Mouse (Mus musculus): Measurements from ENCODE around the gene Lrrn4cl. TPM values are rescaled to one million over a fixed set of nuclear protein-coding genes. Genes with fewer than 3 reads are reported as not detected.
A peak's percentile ranks its signal among the peaks of the same experiment; 100 is the strongest.

Gene Lrrn4cl
- polyA plus RNA-seq, 1 experiment, result 1.5 TPM

DNA sequence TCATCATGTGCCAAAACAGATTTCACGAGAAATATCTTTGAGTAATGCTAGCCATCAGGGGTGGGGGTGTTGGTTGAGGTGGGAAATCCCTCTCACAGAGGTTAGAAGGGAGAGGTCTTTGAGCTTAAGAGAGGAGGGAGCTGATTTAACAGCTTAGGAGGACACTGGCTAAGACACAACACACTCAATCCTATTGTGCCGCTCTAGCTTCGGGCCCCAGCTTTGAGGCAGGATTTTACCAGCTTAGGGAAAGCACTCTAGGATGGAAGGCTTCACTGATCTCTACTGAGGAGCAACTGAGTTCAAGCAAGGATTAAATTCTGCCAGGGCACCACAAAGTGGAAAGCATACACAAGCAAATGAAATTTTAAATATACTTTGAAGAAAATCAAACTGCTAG is 33.6 kb upstream of the Lrrn4cl start:
- Histone ChIP-seq H3K27me3 (replicated peaks; ENCODE audit: control insufficient read depth, insufficient read depth, low read length) (no peaks in the 10 kb centered on the region), H3K4me1 (ENCODE audit: control insufficient read depth, insufficient read depth, low read length) (peaks cover 6% of the 10 kb centered on the region; the same call in 1 of the 2 replicates), H3K27ac (ENCODE audit: insufficient read depth, low read depth, low read length) (no peak overlapping the region), H3K36me3 (ENCODE audit: control insufficient read depth, insufficient read depth, low read length) (peaks cover 3% of the 10 kb centered on the region; the same call in 1 of the 2 replicates), H3K4me3 (ENCODE audit: insufficient read depth, low read depth, low read length) (no peak overlapping the region)
- 57% methylated on average over 3 of the region's 3 CpGs for WGBS
- DNase-seq, result no peak
- TF ChIP-seq POLR2A (IDR thresholded peaks at IDR 0.05; ENCODE audit: low read depth, low read length), result no peak
- no peak for TF ChIP-seq CTCF (conservative IDR thresholded peaks at IDR 0.05; ENCODE audit: insufficient read depth, insufficient read length, low read depth, low read length)

DNA sequence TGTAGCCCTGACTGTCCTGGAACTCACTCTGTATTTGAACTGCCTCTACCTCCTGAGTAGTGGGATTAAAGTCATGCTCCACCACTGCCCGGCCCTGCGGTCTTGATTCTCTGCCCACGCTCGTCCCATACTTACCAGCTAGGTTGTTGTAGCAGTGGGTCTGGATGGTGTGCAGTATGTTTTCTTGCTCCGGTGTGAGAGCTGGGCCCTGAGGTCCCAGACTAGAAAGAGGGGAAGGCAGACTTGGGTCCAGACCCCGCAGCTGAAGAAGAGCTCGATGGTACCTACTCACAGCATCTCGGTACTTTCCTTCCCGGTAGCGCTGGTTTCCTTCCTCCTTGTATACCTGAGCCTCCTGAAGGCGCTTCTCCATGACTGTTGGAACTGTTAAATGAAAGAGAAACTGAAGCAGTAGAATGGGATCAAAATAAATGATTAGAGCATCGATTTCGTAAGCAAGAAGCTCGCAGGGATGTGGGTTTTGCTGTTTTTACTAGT is 32.2 kb upstream of the Lrrn4cl start:
- no peaks in the 10 kb centered on the region for H3K27me3 ChIP-seq (replicated peaks; ENCODE audit: control insufficient read depth, insufficient read depth, low read length)
- H3K27ac ChIP-seq (ENCODE audit: insufficient read depth, low read depth, low read length), result peak overlapping the region; percentile 98
- 10% methylated on average over 14 of the region's 14 CpGs for WGBS
- H3K4me1 ChIP-seq (ENCODE audit: control insufficient read depth, insufficient read depth, low read length), result peaks cover 9% of the 10 kb centered on the region; the same call in 1 of the 2 replicates
- peak overlapping the region; percentile 83 for H3K4me3 ChIP-seq (ENCODE audit: insufficient read depth, low read depth, low read length)
- DNase-seq, result no peak
- TF ChIP-seq POLR2A (IDR thresholded peaks at IDR 0.05; ENCODE audit: low read depth, low read length) (no peak), CTCF (conservative IDR thresholded peaks at IDR 0.05; ENCODE audit: insufficient read depth, insufficient read length, low read depth, low read length) (no peak)
- peaks cover 1% of the 10 kb centered on the region; the same call in 1 of the 2 replicates for H3K36me3 ChIP-seq (ENCODE audit: control insufficient read depth, insufficient read depth, low read length)

DNA sequence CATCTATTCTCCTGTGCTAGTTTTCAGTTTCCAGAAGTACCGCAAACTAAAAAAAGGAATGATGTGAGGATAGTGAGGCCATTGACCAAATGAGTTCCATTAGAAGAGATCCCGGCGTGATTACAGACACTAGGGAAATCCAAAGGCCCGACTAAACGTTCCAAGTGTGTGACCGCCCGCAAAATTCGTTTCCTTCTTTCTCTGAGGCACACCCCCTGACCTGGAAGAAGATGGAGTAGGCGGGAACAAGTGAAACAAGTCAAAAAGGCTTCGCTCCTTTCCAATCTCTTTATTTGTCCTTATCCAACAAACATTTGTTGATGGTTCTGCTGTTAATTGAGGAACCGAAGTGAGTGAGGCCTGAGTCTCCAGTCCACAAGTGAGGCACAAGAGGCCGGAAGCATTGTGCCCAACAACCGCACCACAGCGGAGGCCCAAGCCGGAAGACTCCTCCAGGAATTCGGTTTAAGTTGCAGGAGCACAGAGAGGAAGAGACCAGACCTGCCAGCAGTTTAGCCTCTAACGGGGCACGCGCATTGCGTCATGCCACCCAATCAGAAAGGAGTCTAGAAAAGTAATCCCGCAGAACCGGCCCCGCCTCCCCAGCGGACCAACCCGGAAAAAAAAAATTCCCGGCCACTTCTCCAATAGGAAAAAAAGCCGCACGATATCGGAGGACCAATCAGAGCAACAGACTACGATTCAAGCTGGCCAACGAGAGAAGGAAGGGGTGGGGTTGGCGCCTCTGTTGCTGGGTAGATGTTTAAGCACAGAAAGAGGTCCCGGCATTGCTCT is 31.6 kb upstream of the Lrrn4cl start, which contains the start of gene Ttc9c:
TSS of gene Ttc9c (minus strand) at position 533 of the 795 bp plus-strand sequence.
- Histone ChIP-seq H3K36me3 (ENCODE audit: control insufficient read depth, insufficient read depth, low read length) (peaks cover 1% of the 10 kb centered on the region; the same call in 1 of the 2 replicates), H3K4me3 (ENCODE audit: insufficient read depth, low read depth, low read length) (peak within 1 kb of the TSS; percentile 90), H3K27ac (ENCODE audit: insufficient read depth, low read depth, low read length) (peak within 1 kb of the TSS; percentile 98), H3K27me3 (replicated peaks; ENCODE audit: control insufficient read depth, insufficient read depth, low read length) (no peaks in the 10 kb centered on the region), H3K4me1 (ENCODE audit: control insufficient read depth, insufficient read depth, low read length) (peaks cover 9% of the 10 kb centered on the region; the same call in 1 of the 2 replicates)
- WGBS, result under 1% methylated on average over 33 of the region's 33 CpGs
- peak; percentile 99 for DNase-seq
- TF ChIP-seq POLR2A (IDR thresholded peaks at IDR 0.05; ENCODE audit: low read depth, low read length), result peak; percentile 77
- no peak for TF ChIP-seq CTCF (conservative IDR thresholded peaks at IDR 0.05; ENCODE audit: insufficient read depth, insufficient read length, low read depth, low read length)

DNA sequence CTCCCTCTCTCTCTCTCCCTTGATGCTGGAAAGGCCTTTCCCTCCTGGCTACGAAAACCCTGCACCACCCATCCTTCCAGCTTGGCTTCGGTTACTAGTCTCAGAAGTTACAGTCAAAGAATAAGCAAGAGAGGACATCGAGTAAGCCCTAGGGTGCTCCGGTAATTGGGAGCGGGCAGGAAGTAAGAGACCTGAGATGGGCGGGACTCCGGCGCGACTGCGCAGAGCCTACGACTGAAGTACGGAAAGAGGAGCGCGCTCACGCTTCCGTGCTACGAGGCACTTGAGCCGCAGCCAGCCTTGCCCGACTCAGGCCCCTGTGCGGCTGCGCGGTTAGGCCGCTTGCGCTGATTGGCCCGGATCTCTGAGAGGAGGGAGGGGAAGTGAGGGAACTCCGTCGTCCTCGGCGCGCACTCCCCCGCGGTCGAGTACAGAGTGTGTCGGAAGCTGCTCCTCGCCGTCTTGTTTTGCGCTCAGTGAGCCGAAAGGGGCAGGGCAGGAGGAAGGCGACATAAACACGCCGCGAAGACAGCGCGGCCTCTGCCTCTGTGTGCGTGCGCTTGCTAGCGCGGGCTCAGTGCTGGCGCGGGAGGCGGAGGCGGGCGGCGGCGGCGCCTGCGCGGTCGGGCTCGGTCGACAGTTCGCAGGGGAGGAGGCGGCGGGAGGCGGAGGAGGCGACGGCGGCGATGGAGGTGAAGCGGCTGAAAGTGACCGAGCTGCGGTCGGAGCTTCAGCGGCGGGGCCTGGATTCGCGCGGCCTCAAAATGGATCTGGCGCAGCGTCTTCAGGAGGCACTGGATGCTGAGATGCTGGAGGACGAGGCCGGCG is 30.8 kb upstream of the Lrrn4cl start, which contains the start of gene Hnrnpul2:
TSS of gene Hnrnpul2 (plus strand) at position 415 of the 828 bp plus-strand sequence.
- 1% methylated on average over 81 of the region's 83 CpGs for WGBS
- peak; percentile 99 for DNase-seq

DNA sequence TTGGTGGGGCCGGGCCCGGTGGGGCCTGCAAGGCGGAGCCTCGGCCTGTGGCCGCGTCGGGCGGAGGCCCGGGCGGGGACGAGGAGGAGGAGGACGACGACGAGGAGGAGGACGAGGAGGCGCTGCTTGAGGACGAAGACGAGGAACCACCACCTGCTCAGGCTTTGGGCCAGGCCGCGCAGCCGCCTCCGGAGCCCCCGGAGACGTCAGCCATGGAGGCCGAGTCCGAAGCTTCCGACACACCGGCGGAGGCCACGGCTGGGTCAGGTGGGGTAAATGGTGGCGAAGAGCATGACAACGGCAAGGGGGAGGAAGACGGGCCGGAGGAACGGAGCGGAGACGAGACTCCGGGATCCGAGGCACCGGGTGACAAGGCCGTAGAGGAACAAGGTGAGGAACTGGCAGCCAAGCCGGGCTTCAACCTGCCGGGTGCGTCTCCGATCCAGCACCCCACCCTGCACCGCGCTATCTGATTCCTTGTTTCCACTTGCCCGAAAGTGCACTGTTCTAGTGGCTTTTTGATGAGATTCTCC is 30.1 kb upstream of the Lrrn4cl start:
- DNase-seq, result no peak
- TF ChIP-seq CTCF (conservative IDR thresholded peaks at IDR 0.05; ENCODE audit: insufficient read depth, insufficient read length, low read depth, low read length) (no peak), POLR2A (IDR thresholded peaks at IDR 0.05; ENCODE audit: low read depth, low read length) (no peak)
- under 1% methylated on average over 46 of the region's 48 CpGs for WGBS

More for the DNA sequence above, 30.8 kb upstream of the Lrrn4cl start, which contains the start of gene Hnrnpul2:
- no peaks in the 10 kb centered on the region for H3K27me3 ChIP-seq (replicated peaks; ENCODE audit: control insufficient read depth, insufficient read depth, low read length)
- peak; percentile 93 for TF ChIP-seq POLR2A (IDR thresholded peaks at IDR 0.05; ENCODE audit: low read depth, low read length)
- TF ChIP-seq CTCF (conservative IDR thresholded peaks at IDR 0.05; ENCODE audit: insufficient read depth, insufficient read length, low read depth, low read length), result no peak
- H3K27ac ChIP-seq (ENCODE audit: insufficient read depth, low read depth, low read length), result peak within 1 kb of the TSS; percentile 98
- peak within 1 kb of the TSS; percentile 90 for H3K4me3 ChIP-seq (ENCODE audit: insufficient read depth, low read depth, low read length)
- H3K4me1 ChIP-seq (ENCODE audit: control insufficient read depth, insufficient read depth, low read length), result peaks cover 9% of the 10 kb centered on the region; the same call in 1 of the 2 replicates
- H3K36me3 ChIP-seq (ENCODE audit: control insufficient read depth, insufficient read depth, low read length), result peaks cover 2% of the 10 kb centered on the region

DNA sequence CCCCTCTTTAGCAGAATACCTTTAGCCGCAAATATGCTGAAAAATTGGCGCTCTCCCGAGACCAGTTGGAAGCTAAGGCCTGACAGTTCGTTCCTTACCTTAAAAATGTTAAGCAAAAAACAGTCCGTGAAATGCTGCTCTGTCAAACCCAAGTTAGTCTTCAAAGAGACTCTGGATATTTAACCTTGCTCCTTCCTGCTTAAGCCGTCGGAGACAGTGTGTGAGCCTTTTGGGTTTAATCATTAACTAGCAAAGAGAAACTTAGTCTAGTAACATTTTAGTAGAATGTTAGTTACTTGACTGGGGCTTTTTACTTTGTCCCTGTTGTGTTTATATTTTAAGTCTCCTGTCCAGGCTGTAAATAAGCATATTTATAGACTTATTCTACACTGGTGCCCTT is 29.4 kb upstream of the Lrrn4cl start:
- WGBS, result under 1% methylated on average over 7 of the region's 7 CpGs
- no peak for TF ChIP-seq POLR2A (IDR thresholded peaks at IDR 0.05; ENCODE audit: low read depth, low read length)
- no peak for TF ChIP-seq CTCF (conservative IDR thresholded peaks at IDR 0.05; ENCODE audit: insufficient read depth, insufficient read length, low read depth, low read length)
- DNase-seq, result peak; percentile 82
- Histone ChIP-seq H3K4me3 (ENCODE audit: insufficient read depth, low read depth, low read length) (peak overlapping the region; percentile 90), H3K4me1 (ENCODE audit: control insufficient read depth, insufficient read depth, low read length) (peaks cover 6% of the 10 kb centered on the region; the same call in 1 of the 2 replicates), H3K27ac (ENCODE audit: insufficient read depth, low read depth, low read length) (peak overlapping the region; percentile 98), H3K36me3 (ENCODE audit: control insufficient read depth, insufficient read depth, low read length) (peaks cover 9% of the 10 kb centered on the region), H3K27me3 (replicated peaks; ENCODE audit: control insufficient read depth, insufficient read depth, low read length) (no peaks in the 10 kb centered on the region)

More for the DNA sequence above, 30.1 kb upstream of the Lrrn4cl start:
- Histone ChIP-seq H3K27me3 (replicated peaks; ENCODE audit: control insufficient read depth, insufficient read depth, low read length) (no peaks in the 10 kb centered on the region), H3K27ac (ENCODE audit: insufficient read depth, low read depth, low read length) (peak overlapping the region; percentile 98), H3K4me1 (ENCODE audit: control insufficient read depth, insufficient read depth, low read length) (peaks cover 9% of the 10 kb centered on the region; the same call in 1 of the 2 replicates), H3K36me3 (ENCODE audit: control insufficient read depth, insufficient read depth, low read length) (peaks cover 7% of the 10 kb centered on the region), H3K4me3 (ENCODE audit: insufficient read depth, low read depth, low read length) (peak overlapping the region; percentile 90)

Data from kidney, adult 2 months (tissue).